Mouse (Mus musculus): ENCODE measurements around the gene Usp22.

Gene Usp22

GRCm38 (mm10) chr11:61104241-61104901, 70.5 kb downstream of the Usp22 start:
- DNase-seq (ENCODE audit: low spot score) = peak; percentile 70

GRCm38 (mm10) chr11:61102397-61103339, 72.2 kb downstream of the Usp22 start:
- no peak for DNase-seq (ENCODE audit: low spot score)

Measured in yolk sac, embryonic 10.5 days (tissue).